Mouse (Mus musculus): ENCODE data around the gene Noto. TPM values are rescaled to one million over a fixed set of nuclear protein-coding genes. Genes with fewer than 3 reads are reported as not detected.
A peak's percentile ranks its signal among the peaks of the same experiment; 100 is the strongest.
"Not testable (repeated sequence)": the region's sequence is repeated elsewhere in the genome, so short reads cannot be mapped to it uniquely, and the experiment has no call there.

Gene Noto
- polyA plus RNA-seq, 1 experiment from 2014 or later = not detected

GRCm38 (mm10) chr6:85436631-85437030 lies 12.9 kb downstream of the Noto start:
- Histone ChIP-seq H3K9me3 (no peaks in the 10 kb centered on the region), H3K36me3 (replicated peaks) (peaks cover 40% of the 10 kb centered on the region), H3K27me3 (replicated peaks; ENCODE audit: low read depth, poor library complexity, severe bottlenecking) (no peaks in the 10 kb centered on the region), H3K27ac (replicated peaks) (no peak overlapping the region), H3K4me1 (peaks cover 18% of the 10 kb centered on the region), H3K4me3 (no peak overlapping the region)
- WGBS = 91% methylated on average over 5 of the region's 6 CpGs
- DNase-seq (ENCODE audit: low spot score) = no peak

- H3K27me3 ChIP-seq (replicated peaks; ENCODE audit: low read depth, poor library complexity, severe bottlenecking) = no peaks in the 10 kb centered on the region
- H3K36me3 ChIP-seq (replicated peaks) = peaks cover 85% of the 10 kb centered on the region
- H3K9me3 ChIP-seq = no peaks in the 10 kb centered on the region
- no peak overlapping the region for H3K4me3 ChIP-seq
- 89% methylated on average over 4 of the region's 4 CpGs for WGBS
- no peak for DNase-seq (ENCODE audit: low spot score)
- H3K4me1 ChIP-seq = no peaks in the 10 kb centered on the region
- no peak overlapping the region for H3K27ac ChIP-seq (replicated peaks)
Measured at GRCm38 (mm10) chr6:85441142-85441541, 17.5 kb downstream of the Noto start.

GRCm38 (mm10) chr6:85443488-85444233 lies 20.0 kb downstream of the Noto start:
- Histone ChIP-seq H3K9me3 (no peaks in the 10 kb centered on the region), H3K27me3 (replicated peaks; ENCODE audit: low read depth, poor library complexity, severe bottlenecking) (no peaks in the 10 kb centered on the region), H3K27ac (replicated peaks) (no peak overlapping the region), H3K4me1 (no peaks in the 10 kb centered on the region), H3K36me3 (replicated peaks) (peaks cover 91% of the 10 kb centered on the region), H3K4me3 (no peak overlapping the region)
- no peak for DNase-seq (ENCODE audit: low spot score)
- 90% methylated on average over 3 of the region's 3 CpGs for WGBS

- 89% methylated on average over 8 of the region's 8 CpGs for WGBS
- no peak overlapping the region for H3K4me3 ChIP-seq
- H3K4me1 ChIP-seq = no peaks in the 10 kb centered on the region
- H3K27me3 ChIP-seq (replicated peaks; ENCODE audit: low read depth, poor library complexity, severe bottlenecking) = no peaks in the 10 kb centered on the region
- no peak for DNase-seq (ENCODE audit: low spot score)
- H3K27ac ChIP-seq (replicated peaks) = no peak overlapping the region
- peaks cover 83% of the 10 kb centered on the region for H3K36me3 ChIP-seq (replicated peaks)
- H3K9me3 ChIP-seq = no peaks in the 10 kb centered on the region
Measured at GRCm38 (mm10) chr6:85444266-85444965, 20.7 kb downstream of the Noto start.

- DNase-seq (ENCODE audit: low spot score) = no peak
- no peaks in the 10 kb centered on the region for H3K4me1 ChIP-seq
- no peak overlapping the region for H3K4me3 ChIP-seq
- H3K27ac ChIP-seq (replicated peaks) = no peak overlapping the region
- no peaks in the 10 kb centered on the region for H3K9me3 ChIP-seq
- 83% methylated on average over 5 of the region's 5 CpGs for WGBS
- peaks cover 74% of the 10 kb centered on the region for H3K36me3 ChIP-seq (replicated peaks)
- no peaks in the 10 kb centered on the region for H3K27me3 ChIP-seq (replicated peaks; ENCODE audit: low read depth, poor library complexity, severe bottlenecking)
Measured at GRCm38 (mm10) chr6:85445286-85445685, 21.6 kb downstream of the Noto start.

GRCm38 (mm10) chr6:85447351-85447750 lies 23.7 kb downstream of the Noto start:
- DNase-seq (ENCODE audit: low spot score) = no peak
- no peaks in the 10 kb centered on the region for H3K9me3 ChIP-seq
- peaks cover 54% of the 10 kb centered on the region for H3K36me3 ChIP-seq (replicated peaks)
- no peaks in the 10 kb centered on the region for H3K27me3 ChIP-seq (replicated peaks; ENCODE audit: low read depth, poor library complexity, severe bottlenecking)
- H3K27ac ChIP-seq (replicated peaks) = no peak overlapping the region
- 91% methylated on average over 6 of the region's 6 CpGs for WGBS
- peaks cover 6% of the 10 kb centered on the region for H3K4me1 ChIP-seq
- no peak overlapping the region for H3K4me3 ChIP-seq

- Histone ChIP-seq H3K4me3 (peak overlapping the region; percentile 79), H3K4me1 (peaks cover 32% of the 10 kb centered on the region), H3K36me3 (replicated peaks) (peaks cover 31% of the 10 kb centered on the region)
- DNase-seq (ENCODE audit: low spot score); H3K27me3 ChIP-seq (replicated peaks; ENCODE audit: low read depth, poor library complexity, severe bottlenecking); H3K27ac ChIP-seq (replicated peaks); H3K9me3 ChIP-seq: not testable (repeated sequence)
- 62% methylated on average over 1 of the region's 1 CpGs for WGBS
Measured at GRCm38 (mm10) chr6:85450140-85450539, 26.5 kb downstream of the Noto start.

- WGBS = 3% methylated on average over 96 of the region's 96 CpGs
- H3K36me3 ChIP-seq (replicated peaks) = peaks cover 25% of the 10 kb centered on the region
- no peaks in the 10 kb centered on the region for H3K27me3 ChIP-seq (replicated peaks; ENCODE audit: low read depth, poor library complexity, severe bottlenecking)
- peaks cover 37% of the 10 kb centered on the region for H3K4me1 ChIP-seq
- no peaks in the 10 kb centered on the region for H3K9me3 ChIP-seq
- peak within 1 kb of the TSS; percentile 96 for H3K27ac ChIP-seq (replicated peaks)
- H3K4me3 ChIP-seq = peak within 1 kb of the TSS; percentile 79
- peak; percentile 98 for DNase-seq (ENCODE audit: low spot score)
Measured at GRCm38 (mm10) chr6:85450697-85451663, 27.3 kb downstream of the Noto start, which contains the start of gene Cct7. Gene Cct7, plus strand, starts transcription at chr6:85451514.

- Histone ChIP-seq H3K4me1 (peaks cover 44% of the 10 kb centered on the region), H3K36me3 (replicated peaks) (peaks cover 25% of the 10 kb centered on the region), H3K27me3 (replicated peaks; ENCODE audit: low read depth, poor library complexity, severe bottlenecking) (no peaks in the 10 kb centered on the region), H3K4me3 (peak within 1 kb of the TSS; percentile 79), H3K9me3 (no peaks in the 10 kb centered on the region), H3K27ac (replicated peaks) (peak within 1 kb of the TSS; percentile 96)
- DNase-seq (ENCODE audit: low spot score) = peak; percentile 98
- WGBS = under 1% methylated on average over 54 of the region's 54 CpGs
Measured at GRCm38 (mm10) chr6:85451664-85452410, 28.2 kb downstream of the Noto start, which contains the start of gene Pradc1. Gene Pradc1, minus strand, starts transcription at chr6:85451970.

GRCm38 (mm10) chr6:85452411-85452665 lies 28.7 kb downstream of the Noto start:
- Histone ChIP-seq H3K36me3 (replicated peaks) (peaks cover 25% of the 10 kb centered on the region), H3K27me3 (replicated peaks; ENCODE audit: low read depth, poor library complexity, severe bottlenecking) (no peaks in the 10 kb centered on the region), H3K27ac (replicated peaks) (peak overlapping the region; percentile 96), H3K4me3 (peak overlapping the region; percentile 79), H3K9me3 (no peaks in the 10 kb centered on the region), H3K4me1 (peaks cover 47% of the 10 kb centered on the region)
- no peak for DNase-seq (ENCODE audit: low spot score)
- WGBS = under 1% methylated on average over 15 of the region's 15 CpGs

- Histone ChIP-seq H3K27me3 (replicated peaks; ENCODE audit: low read depth, poor library complexity, severe bottlenecking) (no peaks in the 10 kb centered on the region), H3K9me3 (no peaks in the 10 kb centered on the region), H3K27ac (replicated peaks) (peak overlapping the region; percentile 96), H3K4me1 (peaks cover 48% of the 10 kb centered on the region), H3K4me3 (peak overlapping the region; percentile 79), H3K36me3 (replicated peaks) (peaks cover 26% of the 10 kb centered on the region)
- DNase-seq (ENCODE audit: low spot score) = peak; percentile 18
- 22% methylated on average over 7 of the region's 7 CpGs for WGBS
Measured at GRCm38 (mm10) chr6:85452816-85453215, 29.1 kb downstream of the Noto start.

- 90% methylated on average over 2 of the region's 2 CpGs for WGBS
- Histone ChIP-seq H3K27ac (replicated peaks) (no peak overlapping the region), H3K36me3 (replicated peaks) (peaks cover 89% of the 10 kb centered on the region), H3K4me1 (peaks cover 22% of the 10 kb centered on the region), H3K27me3 (replicated peaks; ENCODE audit: low read depth, poor library complexity, severe bottlenecking) (no peaks in the 10 kb centered on the region), H3K4me3 (no peak overlapping the region), H3K9me3 (no peaks in the 10 kb centered on the region)
- no peak for DNase-seq (ENCODE audit: low spot score)
Measured at GRCm38 (mm10) chr6:85459621-85460020, 35.9 kb downstream of the Noto start.
